Comparison of ENCODE assay signal across 8 mouse cellular contexts in genomic region chr1:184824439-184824851, GRCm38 (mm10). TPM values are rescaled to one million over a fixed set of nuclear protein-coding genes. Genes with fewer than 3 reads are reported as not detected.
DNase-seq lines count a peak whose midpoint lies in the region; ATAC-seq and TF ChIP-seq lines count a peak whose summit lies in the region.

No protein-coding gene starts in this region.

- no peak for TF ChIP-seq POLR2A in cortical plate, adult 2 months (IDR thresholded peaks at IDR 0.05; ENCODE audit: extremely low read depth, insufficient read depth, low read length)

- H3K4me3 ChIP-seq in cortical plate, adult 2 months (ENCODE audit: insufficient read depth, low read length), result no peak overlapping the region

- peak; percentile 97 for DNase-seq in ZHBTc4 (ENCODE audit: low read depth, low spot score)
- peak; percentile 96 for DNase-seq in gastrocnemius, postnatal 10 days
- peak; percentile 89 for DNase-seq in induced T-regulatory cell, adult 2 months (ENCODE audit: low read depth)
- DNase-seq in left cerebral cortex, adult 8-10 months (ENCODE audit: low spot score in 2 of 2), result peak; percentile 68 to 85
- peak; percentile 93 for DNase-seq in right cerebral cortex, postnatal 14 days
- DNase-seq in urinary bladder, postnatal 25 days (ENCODE audit: low spot score), result peak; percentile 90

- no peaks in the 10 kb centered on the region for H3K4me1 ChIP-seq in cortical plate, adult 2 months (ENCODE audit: control insufficient read depth, insufficient read depth, low read length)

- H3K27ac ChIP-seq in cortical plate, adult 2 months (ENCODE audit: insufficient read depth, low read length), result no peak overlapping the region

- TF ChIP-seq CTCF in cortical plate, adult 2 months (IDR thresholded peaks at IDR 0.05; ENCODE audit: extremely low read depth, insufficient read depth, low read length), result peak; percentile 96

- ATAC-seq in megakaryocyte-erythroid progenitor cell, adult 5-6 weeks (replicated peaks; ENCODE audit: low FRiP score, low TSS enrichment, poor library complexity, severe bottlenecking), result peak; percentile 92

RNA-seq across cellular contexts. Expression of gene Marc1, which starts 13.3 kb away (rescaled TPM):
- polyA plus RNA-seq in cortical plate, adult 2 months (2012; rRNA removed), result 0.15 and 0.19 TPM in 2 replicates
- under 1 TPM; 0.19 to 0.20 TPM for total RNA-seq in gastrocnemius, postnatal 10 days (2021)
- under 1 TPM in 1 of 4 experiments, not detected in 3; 0.28 TPM for total RNA-seq in left cerebral cortex, adult 8-10 months (2022)
- not detected in 2 replicates for total RNA-seq in megakaryocyte-erythroid progenitor cell, adult 5-6 weeks (2014; fragmentation: Nextera tagmentation)
- total RNA-seq in megakaryocyte-erythroid progenitor cell, adult 5-6 weeks (2017), result not detected in 2 replicates

RNA-seq across cellular contexts. Expression of gene Marc2, which starts 21.8 kb away (rescaled TPM):
- polyA plus RNA-seq in cortical plate, adult 2 months (2012; rRNA removed), result 100 and 105 TPM in 2 replicates
- total RNA-seq in gastrocnemius, postnatal 10 days (2021), result 100 to 1,000 TPM; 150 to 151 TPM
- total RNA-seq in left cerebral cortex, adult 8-10 months (2022), result 100 to 1,000 TPM; 154 to 172 (median 165) TPM
- 166 and 271 TPM in 2 replicates for total RNA-seq in megakaryocyte-erythroid progenitor cell, adult 5-6 weeks (2014; fragmentation: Nextera tagmentation)
- 101 and 114 TPM in 2 replicates for total RNA-seq in megakaryocyte-erythroid progenitor cell, adult 5-6 weeks (2017)

RNA-seq across cellular contexts. Expression of gene C130074G19Rik, which starts 58.6 kb away (rescaled TPM):
- 35.9 and 42.1 TPM in 2 replicates for polyA plus RNA-seq in cortical plate, adult 2 months (2012; rRNA removed)
- 10 to 100 TPM; 32.8 to 36.1 TPM for total RNA-seq in gastrocnemius, postnatal 10 days (2021)
- total RNA-seq in left cerebral cortex, adult 8-10 months (2022), result 10 to 100 TPM; 45.6 to 56.4 (median 48.8) TPM
- not detected in 2 replicates for total RNA-seq in megakaryocyte-erythroid progenitor cell, adult 5-6 weeks (2014; fragmentation: Nextera tagmentation)
- total RNA-seq in megakaryocyte-erythroid progenitor cell, adult 5-6 weeks (2017), result not detected in 2 replicates

Comparison
In these comparisons a context has a peak if more than half of its experiments do, and no peak if none do; other contexts are left out.
1. RNA of gene C130074G19Rik, which starts 58.6 kb away (total RNA-seq): 45.6 to 56.4 TPM in left cerebral cortex, adult 8-10 months and 32.8 to 36.1 TPM in gastrocnemius, postnatal 10 days; not detected in megakaryocyte-erythroid progenitor cell, adult 5-6 weeks; every median in the first group is over 10 times any median in the second.
2. Peak in every context shown above with its lines, with median percentiles within 50 percentile points of each other: DNase-seq.